ENCODE assay signal across 8 mouse cellular contexts in genomic region chr11:115603128-115603475, GRCm38 (mm10). TPM values are rescaled to one million over a fixed set of nuclear protein-coding genes. Genes with fewer than 3 reads are reported as not detected.
DNase-seq lines count a peak whose midpoint lies in the region; ATAC-seq lines count a peak whose summit lies in the region.

No protein-coding gene starts in this region.

- H3K27me3 ChIP-seq in kidney, embryonic 16.5 days (ENCODE audit: insufficient read depth, low read length), result no peaks in the 10 kb centered on the region
- H3K27me3 ChIP-seq in hindbrain, embryonic 16.5 days (replicated peaks; ENCODE audit: control insufficient read depth, insufficient read depth, low read length), result no peaks in the 10 kb centered on the region
- H3K27me3 ChIP-seq in midbrain, embryonic 16.5 days (ENCODE audit: control insufficient read depth, insufficient read depth, low read depth, low read length), result no peaks in the 10 kb centered on the region

- H3K9me3 ChIP-seq in kidney, embryonic 16.5 days (ENCODE audit: low read length), result no peaks in the 10 kb centered on the region
- no peaks in the 10 kb centered on the region for H3K9me3 ChIP-seq in hindbrain, embryonic 16.5 days (ENCODE audit: control insufficient read depth, low read length)
- no peaks in the 10 kb centered on the region for H3K9me3 ChIP-seq in midbrain, embryonic 16.5 days (replicated peaks; ENCODE audit: control insufficient read depth, low read length, poor library complexity, severe bottlenecking)

- peak overlapping the region; percentile 96 for H3K27ac ChIP-seq in kidney, embryonic 16.5 days (ENCODE audit: low read length)
- peak overlapping the region; percentile 94 for H3K27ac ChIP-seq in hindbrain, embryonic 16.5 days (ENCODE audit: low read depth, low read length)
- peak overlapping the region; percentile 96 for H3K27ac ChIP-seq in midbrain, embryonic 16.5 days (ENCODE audit: low read length)

- H3K9ac ChIP-seq in kidney, embryonic 16.5 days (replicated peaks; ENCODE audit: low read length), result peak overlapping the region; percentile 88
- H3K9ac ChIP-seq in hindbrain, embryonic 16.5 days (ENCODE audit: low read depth, low read length), result peak overlapping the region; percentile 81
- peak overlapping the region; percentile 98 for H3K9ac ChIP-seq in midbrain, embryonic 16.5 days (ENCODE audit: low read depth, low read length)

- intact Hi-C loops in gastrocnemius, postnatal 36 days (cut with DNase I), result loop anchor here (5.0 kb wide), 1 partner anchor 36 kb away; no protein-coding TSS in a partner anchor

- peaks cover 28% of the 10 kb centered on the region for H3K4me1 ChIP-seq in kidney, embryonic 16.5 days (ENCODE audit: insufficient read depth, low read length)
- H3K4me1 ChIP-seq in hindbrain, embryonic 16.5 days (ENCODE audit: control insufficient read depth, insufficient read depth, low read depth, low read length), result peaks cover 28% of the 10 kb centered on the region
- H3K4me1 ChIP-seq in midbrain, embryonic 16.5 days (ENCODE audit: control insufficient read depth, insufficient read depth, low read length), result peaks cover 26% of the 10 kb centered on the region

- no peak for ATAC-seq in kidney, embryonic 16.5 days (ENCODE audit: low FRiP score, low TSS enrichment)
- ATAC-seq in hindbrain, embryonic 16.5 days, result no peak
- ATAC-seq in midbrain, embryonic 16.5 days, result no peak

- peak overlapping the region; percentile 96 for H3K4me3 ChIP-seq in kidney, embryonic 16.5 days (ENCODE audit: low read length)
- peak overlapping the region; percentile 87 for H3K4me3 ChIP-seq in hindbrain, embryonic 16.5 days (ENCODE audit: low read length)
- peak overlapping the region; percentile 99 for H3K4me3 ChIP-seq in midbrain, embryonic 16.5 days (ENCODE audit: low read depth, low read length)

- H3K4me2 ChIP-seq in kidney, embryonic 16.5 days (replicated peaks; ENCODE audit: low read depth, low read length), result peak overlapping the region; percentile 80
- H3K4me2 ChIP-seq in hindbrain, embryonic 16.5 days (ENCODE audit: low read length), result peak overlapping the region; percentile 82
- H3K4me2 ChIP-seq in midbrain, embryonic 16.5 days (ENCODE audit: low read length), result peak overlapping the region; percentile 84

- under 1% methylated on average over 15 of the region's 15 CpGs for WGBS in kidney, embryonic 16.5 days
- WGBS in hindbrain, embryonic 16.5 days, result 7% methylated on average over 15 of the region's 15 CpGs
- 5% methylated on average over 15 of the region's 15 CpGs for WGBS in midbrain, embryonic 16.5 days

- peaks cover 25% of the 10 kb centered on the region for H3K36me3 ChIP-seq in kidney, embryonic 16.5 days (ENCODE audit: insufficient read depth, low read length)
- peaks cover 17% of the 10 kb centered on the region for H3K36me3 ChIP-seq in hindbrain, embryonic 16.5 days (ENCODE audit: control insufficient read depth, insufficient read depth, low read length)
- peaks cover 12% of the 10 kb centered on the region for H3K36me3 ChIP-seq in midbrain, embryonic 16.5 days (ENCODE audit: control insufficient read depth, insufficient read depth, low read length)

- no peak for DNase-seq in kidney, adult 9 months
- DNase-seq in c-Kit-positive CD71-positive TER-119-positive erythroid progenitor cells, embryonic 14.5 days (ENCODE audit: low spot score), result peak; percentile 33
- no peak for DNase-seq in right cerebral cortex, adult 2 months (ENCODE audit: low spot score in 2 of 2)
- no peak for DNase-seq in thymus, adult 18-20 months
- DNase-seq in gastrocnemius, postnatal 36 days, result no peak

RNA-seq across cellular contexts. Expression of gene Mrps7, which starts 0.6 kb away (rescaled TPM):
- 101 and 103 TPM in 2 replicates for polyA plus RNA-seq in kidney, embryonic 16.5 days (2015; fragmentation: Nextera tagmentation; extraction: Ambion mirVana)
- 79.9 and 82.2 TPM in 2 replicates for polyA plus RNA-seq in hindbrain, embryonic 16.5 days (2015; fragmentation: Nextera tagmentation; extraction: Ambion mirVana)
- 75.6 and 77.0 TPM in 2 replicates for polyA plus RNA-seq in midbrain, embryonic 16.5 days (2015; fragmentation: Nextera tagmentation; extraction: Ambion mirVana)
- 10 to 100 TPM; 66.8 to 72.4 TPM for total RNA-seq in gastrocnemius, postnatal 36 days (2021)

RNA-seq across cellular contexts. Expression of gene Gga3, which starts 0.7 kb away (rescaled TPM):
- 24.5 and 26.8 TPM in 2 replicates for polyA plus RNA-seq in kidney, embryonic 16.5 days (2015; fragmentation: Nextera tagmentation; extraction: Ambion mirVana)
- 35.1 and 43.7 TPM in 2 replicates for polyA plus RNA-seq in hindbrain, embryonic 16.5 days (2015; fragmentation: Nextera tagmentation; extraction: Ambion mirVana)
- polyA plus RNA-seq in midbrain, embryonic 16.5 days (2015; fragmentation: Nextera tagmentation; extraction: Ambion mirVana), result 34.7 and 37.5 TPM in 2 replicates
- total RNA-seq in gastrocnemius, postnatal 36 days (2021), result 10 to 100 TPM; 12.5 to 13.0 TPM

RNA-seq across cellular contexts. Expression of gene Mif4gd, which starts 9.7 kb away (rescaled TPM):
- polyA plus RNA-seq in kidney, embryonic 16.5 days (2015; fragmentation: Nextera tagmentation; extraction: Ambion mirVana), result 42.8 and 47.1 TPM in 2 replicates
- polyA plus RNA-seq in hindbrain, embryonic 16.5 days (2015; fragmentation: Nextera tagmentation; extraction: Ambion mirVana), result 16.1 and 16.2 TPM in 2 replicates
- polyA plus RNA-seq in midbrain, embryonic 16.5 days (2015; fragmentation: Nextera tagmentation; extraction: Ambion mirVana), result 12.5 and 12.7 TPM in 2 replicates
- 10 to 100 TPM; 41.8 to 45.8 TPM for total RNA-seq in gastrocnemius, postnatal 36 days (2021)

RNA-seq across cellular contexts. Expression of gene Slc25a19, which starts 25.0 kb away (rescaled TPM):
- 51.0 and 56.1 TPM in 2 replicates for polyA plus RNA-seq in kidney, embryonic 16.5 days (2015; fragmentation: Nextera tagmentation; extraction: Ambion mirVana)
- polyA plus RNA-seq in hindbrain, embryonic 16.5 days (2015; fragmentation: Nextera tagmentation; extraction: Ambion mirVana), result 42.7 and 49.9 TPM in 2 replicates
- 42.5 and 50.8 TPM in 2 replicates for polyA plus RNA-seq in midbrain, embryonic 16.5 days (2015; fragmentation: Nextera tagmentation; extraction: Ambion mirVana)
- total RNA-seq in gastrocnemius, postnatal 36 days (2021), result 10 to 100 TPM; 44.4 to 46.8 TPM

RNA-seq across cellular contexts. Expression of gene Nup85, which starts 38.9 kb away (rescaled TPM):
- 180 and 184 TPM in 2 replicates for polyA plus RNA-seq in kidney, embryonic 16.5 days (2015; fragmentation: Nextera tagmentation; extraction: Ambion mirVana)
- polyA plus RNA-seq in hindbrain, embryonic 16.5 days (2015; fragmentation: Nextera tagmentation; extraction: Ambion mirVana), result 97.5 and 107 TPM in 2 replicates
- polyA plus RNA-seq in midbrain, embryonic 16.5 days (2015; fragmentation: Nextera tagmentation; extraction: Ambion mirVana), result 103 and 106 TPM in 2 replicates
- 10 to 100 TPM; 15.8 to 20.8 TPM for total RNA-seq in gastrocnemius, postnatal 36 days (2021)
